10 mouse cellular contexts compared by ENCODE assay signal in genomic region chr5:34526477-34526775, GRCm38 (mm10). TPM values are rescaled to one million over a fixed set of nuclear protein-coding genes. Genes with fewer than 3 reads are reported as not detected.
DNase-seq lines count a peak whose midpoint lies in the region; ATAC-seq and TF ChIP-seq lines count a peak whose summit lies in the region.
"Had no signal": no experiment of that assay in that cellular context is flagged by ENCODE, and none has a peak within 500 bp of the region (broad histone marks: within the 10 kb centered on the region; RNA-seq: fewer than 3 reads in every experiment).

No protein-coding gene starts in this region.

- H3K36me3 ChIP-seq in heart, embryonic 11.5 days (ENCODE audit: control insufficient read depth, insufficient read depth, low read length), result no peaks in the 10 kb centered on the region
- peaks cover 27% of the 10 kb centered on the region for H3K36me3 ChIP-seq in megakaryocyte, embryonic 14.5 days (replicated peaks; ENCODE audit: low read length)
- no peaks in the 10 kb centered on the region for H3K36me3 ChIP-seq in hindbrain, embryonic 16.5 days (ENCODE audit: control insufficient read depth, insufficient read depth, low read length)
- no peaks in the 10 kb centered on the region for H3K36me3 ChIP-seq in small intestine, adult 2 months (ENCODE audit: control insufficient read depth, insufficient read depth, low read length)

- H3K27me3 ChIP-seq in heart, embryonic 11.5 days (ENCODE audit: control insufficient read depth, insufficient read depth, low read length), result no peaks in the 10 kb centered on the region; the same call in none of the 2 replicates
- no peaks in the 10 kb centered on the region for H3K27me3 ChIP-seq in megakaryocyte, embryonic 14.5 days (replicated peaks)
- no peaks in the 10 kb centered on the region for H3K27me3 ChIP-seq in hindbrain, embryonic 16.5 days (replicated peaks; ENCODE audit: control insufficient read depth, insufficient read depth, low read length)
- H3K27me3 ChIP-seq in small intestine, adult 2 months (ENCODE audit: control insufficient read depth, insufficient read depth, low read length), result no peaks in the 10 kb centered on the region

- no peak overlapping the region for H3K27ac ChIP-seq in heart, embryonic 11.5 days (ENCODE audit: low read depth, low read length)
- no peak overlapping the region for H3K27ac ChIP-seq in hindbrain, embryonic 16.5 days (ENCODE audit: low read depth, low read length)
- no peak overlapping the region for H3K27ac ChIP-seq in small intestine, adult 2 months (ENCODE audit: insufficient read depth, low read depth, low read length)

- 34% methylated on average over 5 of the region's 5 CpGs for WGBS in heart, embryonic 11.5 days (ENCODE audit: insufficient replicate concordance)
- WGBS in hindbrain, embryonic 16.5 days, result 37% methylated on average over 5 of the region's 5 CpGs
- 82% methylated on average over 5 of the region's 5 CpGs for WGBS in small intestine, adult 2 months

- H3K9ac ChIP-seq in heart, embryonic 11.5 days (ENCODE audit: low read depth, low read length), result peak overlapping the region; percentile 71; the same call in 1 of the 2 replicates
- H3K9ac ChIP-seq in hindbrain, embryonic 16.5 days (ENCODE audit: low read depth, low read length), result no peak overlapping the region

- DNase-seq in heart, postnatal 10 days, result no peak
- no peak for DNase-seq in layer of hippocampus, adult 9-10 months (ENCODE audit: low spot score)
- DNase-seq: cerebellum, adult 18-20 months; thymus, postnatal 4 days had no signal

- no peak for TF ChIP-seq POLR2A in small intestine, adult 2 months (IDR thresholded peaks at IDR 0.05; ENCODE audit: low read depth, low read length)

- TF ChIP-seq CTCF in small intestine, adult 2 months (IDR thresholded peaks at IDR 0.05; ENCODE audit: extremely low read depth, insufficient read length, insufficient replicate concordance, low read depth, low read length), result peak; percentile 17; the same call in 1 of the 2 replicates

- intact Hi-C loops in heart, postnatal 10 days (cut with DNase I), result no loop called here

- peak overlapping the region; percentile 50 for H3K4me3 ChIP-seq in heart, embryonic 11.5 days (ENCODE audit: low read depth, low read length)
- peak overlapping the region; percentile 97 for H3K4me3 ChIP-seq in megakaryocyte, embryonic 14.5 days (replicated peaks)
- peak overlapping the region; percentile 58 for H3K4me3 ChIP-seq in hindbrain, embryonic 16.5 days (ENCODE audit: low read length)
- H3K4me3 ChIP-seq in small intestine, adult 2 months (ENCODE audit: low read depth, low read length), result peak overlapping the region; percentile 76

- peaks cover 9% of the 10 kb centered on the region for H3K4me1 ChIP-seq in heart, embryonic 11.5 days (ENCODE audit: control insufficient read depth, insufficient read depth, low read length)
- H3K4me1 ChIP-seq in megakaryocyte, embryonic 14.5 days, result peaks cover 77% of the 10 kb centered on the region
- peaks cover 2% of the 10 kb centered on the region; the same call in 1 of the 2 replicates for H3K4me1 ChIP-seq in hindbrain, embryonic 16.5 days (ENCODE audit: control insufficient read depth, insufficient read depth, low read depth, low read length)
- peaks cover 42% of the 10 kb centered on the region for H3K4me1 ChIP-seq in small intestine, adult 2 months (ENCODE audit: control insufficient read depth, insufficient read depth, insufficient read length, low read length)

- no peak for ATAC-seq in heart, embryonic 11.5 days (replicated peaks; ENCODE audit: insufficient number of reproducible peaks, low FRiP score, low TSS enrichment)
- no peak for ATAC-seq in megakaryocyte, adult 5-6 weeks (ENCODE audit: poor library complexity, severe bottlenecking)
- ATAC-seq in hindbrain, embryonic 16.5 days, result no peak
- ATAC-seq in inflammation-experienced regulatory T-cells, adult 6 months, result no peak

- no peaks in the 10 kb centered on the region for H3K9me3 ChIP-seq in heart, embryonic 11.5 days (replicated peaks; ENCODE audit: control insufficient read depth, low read length)
- H3K9me3 ChIP-seq in megakaryocyte, embryonic 14.5 days, result no peaks in the 10 kb centered on the region
- H3K9me3 ChIP-seq in hindbrain, embryonic 16.5 days (ENCODE audit: control insufficient read depth, low read length), result no peaks in the 10 kb centered on the region

- H3K4me2 ChIP-seq in heart, embryonic 11.5 days, result peak overlapping the region; percentile 70
- H3K4me2 ChIP-seq in hindbrain, embryonic 16.5 days (ENCODE audit: low read length), result peak overlapping the region; percentile 84

RNA-seq across cellular contexts. Expression of gene Sh3bp2, which starts 0.8 kb away (rescaled TPM):
- 4.2 and 5.2 TPM in 2 replicates for polyA plus RNA-seq in heart, embryonic 11.5 days (2014; fragmentation: Nextera tagmentation; extraction: Ambion mirVana)
- total RNA-seq in heart, postnatal 10 days (2021), result 1 to 10 TPM; 3.6 to 6.7 TPM
- 8.6 and 17.1 TPM in 2 replicates for polyA plus RNA-seq in megakaryocyte, embryonic 14.5 days (2012; ENCODE audit: insufficient read depth, low replicate concordance)
- 34.7 and 38.5 TPM in 2 replicates for total RNA-seq in megakaryocyte, adult 5-6 weeks (2015)
- total RNA-seq in megakaryocyte, adult 5-6 weeks (2017), result 48.1 and 60.7 TPM in 2 replicates
- polyA plus RNA-seq in hindbrain, embryonic 16.5 days (2015; fragmentation: Nextera tagmentation; extraction: Ambion mirVana), result 17.1 and 25.5 TPM in 2 replicates
- 5.0 and 12.4 TPM in 2 replicates for polyA plus RNA-seq in small intestine, adult 2 months (2012; rRNA removed)
- 10 to 100 TPM in 2 of 3 experiments, 1 to 10 TPM in 1; 4.0 to 15.0 (median 10.2) TPM for polyA plus RNA-seq in inflammation-experienced regulatory T-cells, adult 6 months (2017; shearing (Covaris generic))

RNA-seq across cellular contexts. Expression of gene Tnip2, which starts 12.6 kb away (rescaled TPM):
- 12.7 and 14.2 TPM in 2 replicates for polyA plus RNA-seq in heart, embryonic 11.5 days (2014; fragmentation: Nextera tagmentation; extraction: Ambion mirVana)
- 1 to 10 TPM; 7.8 to 9.1 TPM for total RNA-seq in heart, postnatal 10 days (2021)
- polyA plus RNA-seq in megakaryocyte, embryonic 14.5 days (2012; ENCODE audit: insufficient read depth, low replicate concordance), result 2.0 and 7.5 TPM in 2 replicates
- 10.9 and 12.1 TPM in 2 replicates for total RNA-seq in megakaryocyte, adult 5-6 weeks (2015)
- total RNA-seq in megakaryocyte, adult 5-6 weeks (2017), result 34.4 and 41.3 TPM in 2 replicates
- 15.1 and 15.4 TPM in 2 replicates for polyA plus RNA-seq in hindbrain, embryonic 16.5 days (2015; fragmentation: Nextera tagmentation; extraction: Ambion mirVana)
- polyA plus RNA-seq in small intestine, adult 2 months (2012; rRNA removed), result 7.2 and 13.8 TPM in 2 replicates
- 10 to 100 TPM; 19.0 to 32.4 (median 27.2) TPM for polyA plus RNA-seq in inflammation-experienced regulatory T-cells, adult 6 months (2017; shearing (Covaris generic))

RNA-seq across cellular contexts. Expression of gene Add1, which starts 47.0 kb away (rescaled TPM):
- polyA plus RNA-seq in heart, embryonic 11.5 days (2014; fragmentation: Nextera tagmentation; extraction: Ambion mirVana), result 166 and 173 TPM in 2 replicates
- total RNA-seq in heart, postnatal 10 days (2021), result 100 to 1,000 TPM; 187 to 196 TPM
- polyA plus RNA-seq in megakaryocyte, embryonic 14.5 days (2012; ENCODE audit: insufficient read depth, low replicate concordance), result 255 and 447 TPM in 2 replicates
- total RNA-seq in megakaryocyte, adult 5-6 weeks (2015), result 117 and 126 TPM in 2 replicates
- total RNA-seq in megakaryocyte, adult 5-6 weeks (2017), result 137 and 192 TPM in 2 replicates
- polyA plus RNA-seq in hindbrain, embryonic 16.5 days (2015; fragmentation: Nextera tagmentation; extraction: Ambion mirVana), result 224 and 241 TPM in 2 replicates
- 42.7 and 160 TPM in 2 replicates for polyA plus RNA-seq in small intestine, adult 2 months (2012; rRNA removed)
- 100 to 1,000 TPM in 1 of 3 experiments, 10 to 100 TPM in 2; 91.1 to 101 (median 93.7) TPM for polyA plus RNA-seq in inflammation-experienced regulatory T-cells, adult 6 months (2017; shearing (Covaris generic))
